Mouse (Mus musculus): ENCODE measurements around the gene Dlx2. TPM values are rescaled to one million over a fixed set of nuclear protein-coding genes. Genes with fewer than 3 reads are reported as not detected.

Gene Dlx2
- total and polyA plus RNA-seq, 2 experiments: not detected

- peaks cover 38% of the 10 kb centered on the region for H3K27me3 ChIP-seq (ENCODE audit: control insufficient read depth, insufficient read depth, low read length)
- H3K9ac ChIP-seq (ENCODE audit: low read depth, low read length): no peak overlapping the region
Measured at GRCm38 (mm10) chr2:71547829-71548228, 1.3 kb upstream of the Dlx2 start.

GRCm38 (mm10) chr2:71545882-71546639 lies 493 bp downstream of the Dlx2 start:
- TF ChIP-seq CTCF (IDR thresholded peaks at IDR 0.05; ENCODE audit: low read depth, low read length): no peak
- TF ChIP-seq POLR2A (IDR thresholded peaks at IDR 0.05; ENCODE audit: extremely low read depth, insufficient read depth, low read length): no peak
- H3K27me3 ChIP-seq (ENCODE audit: control insufficient read depth, insufficient read depth, low read length): peaks cover 45% of the 10 kb centered on the region
- no peak overlapping the region for H3K9ac ChIP-seq (ENCODE audit: low read depth, low read length)
- H3K79me2 ChIP-seq (ENCODE audit: control insufficient read depth, insufficient read depth, low read length): no peaks in the 10 kb centered on the region
- H3K4me1 ChIP-seq (ENCODE audit: control insufficient read depth, insufficient read depth, low read length): no peaks in the 10 kb centered on the region; the same call in 1 of the 2 replicates
- no peak overlapping the region for H3K27ac ChIP-seq (replicated peaks; ENCODE audit: insufficient read depth, low read depth, low read length)
- no peaks in the 10 kb centered on the region for H3K36me3 ChIP-seq (ENCODE audit: control insufficient read depth, insufficient read depth, low read length)
- no peak for DNase-seq (ENCODE audit: extremely low read depth, low read depth, low spot score)
- 4% methylated on average over 59 of the region's 59 CpGs for WGBS
- H3K4me3 ChIP-seq (ENCODE audit: insufficient read depth, low read depth, low read length): peak overlapping the region; percentile 9; the same call in 1 of the 2 replicates

More at GRCm38 (mm10) chr2:71547829-71548228, 1.3 kb upstream of the Dlx2 start:
- H3K27ac ChIP-seq (replicated peaks; ENCODE audit: insufficient read depth, low read depth, low read length): no peak overlapping the region
- TF ChIP-seq CTCF (IDR thresholded peaks at IDR 0.05; ENCODE audit: low read depth, low read length) (peak; percentile 91), POLR2A (IDR thresholded peaks at IDR 0.05; ENCODE audit: extremely low read depth, insufficient read depth, low read length) (no peak)
- no peaks in the 10 kb centered on the region for H3K36me3 ChIP-seq (ENCODE audit: control insufficient read depth, insufficient read depth, low read length)
- H3K79me2 ChIP-seq (ENCODE audit: control insufficient read depth, insufficient read depth, low read length): no peaks in the 10 kb centered on the region
- DNase-seq (ENCODE audit: extremely low read depth, low read depth, low spot score): peak; percentile 34
- no peak overlapping the region for H3K4me3 ChIP-seq (ENCODE audit: insufficient read depth, low read depth, low read length)
- H3K4me1 ChIP-seq (ENCODE audit: control insufficient read depth, insufficient read depth, low read length): no peaks in the 10 kb centered on the region; the same call in 1 of the 2 replicates
- WGBS: 9% methylated on average over 8 of the region's 8 CpGs

GRCm38 (mm10) chr2:71545401-71545881 lies 1.1 kb downstream of the Dlx2 start:
- 6% methylated on average over 32 of the region's 32 CpGs for WGBS

GRCm38 (mm10) chr2:71544391-71545285 lies 1.9 kb downstream of the Dlx2 start:
- no peak overlapping the region for H3K9ac ChIP-seq (ENCODE audit: low read depth, low read length)
- WGBS: 5% methylated on average over 61 of the region's 61 CpGs
- DNase-seq (ENCODE audit: extremely low read depth, low read depth, low spot score): no peak

More at GRCm38 (mm10) chr2:71545401-71545881, 1.1 kb downstream of the Dlx2 start:
- DNase-seq (ENCODE audit: extremely low read depth, low read depth, low spot score): no peak
- H3K4me1 ChIP-seq (ENCODE audit: control insufficient read depth, insufficient read depth, low read length): no peaks in the 10 kb centered on the region; the same call in 1 of the 2 replicates
- H3K79me2 ChIP-seq (ENCODE audit: control insufficient read depth, insufficient read depth, low read length): no peaks in the 10 kb centered on the region
- no peaks in the 10 kb centered on the region for H3K36me3 ChIP-seq (ENCODE audit: control insufficient read depth, insufficient read depth, low read length)
- H3K9ac ChIP-seq (ENCODE audit: low read depth, low read length): no peak overlapping the region
- peaks cover 47% of the 10 kb centered on the region for H3K27me3 ChIP-seq (ENCODE audit: control insufficient read depth, insufficient read depth, low read length)
- TF ChIP-seq CTCF (IDR thresholded peaks at IDR 0.05; ENCODE audit: low read depth, low read length) (no peak), POLR2A (IDR thresholded peaks at IDR 0.05; ENCODE audit: extremely low read depth, insufficient read depth, low read length) (no peak)
- no peak overlapping the region for H3K27ac ChIP-seq (replicated peaks; ENCODE audit: insufficient read depth, low read depth, low read length)
- H3K4me3 ChIP-seq (ENCODE audit: insufficient read depth, low read depth, low read length): no peak overlapping the region

GRCm38 (mm10) chr2:71543948-71544347 lies 2.6 kb downstream of the Dlx2 start:
- DNase-seq (ENCODE audit: extremely low read depth, low read depth, low spot score): no peak
- Histone ChIP-seq H3K27me3 (ENCODE audit: control insufficient read depth, insufficient read depth, low read length) (peaks cover 54% of the 10 kb centered on the region), H3K4me1 (ENCODE audit: control insufficient read depth, insufficient read depth, low read length) (no peaks in the 10 kb centered on the region; the same call in 1 of the 2 replicates), H3K79me2 (ENCODE audit: control insufficient read depth, insufficient read depth, low read length) (no peaks in the 10 kb centered on the region), H3K9ac (ENCODE audit: low read depth, low read length) (no peak overlapping the region), H3K36me3 (ENCODE audit: control insufficient read depth, insufficient read depth, low read length) (no peaks in the 10 kb centered on the region), H3K4me3 (ENCODE audit: insufficient read depth, low read depth, low read length) (no peak overlapping the region), H3K27ac (replicated peaks; ENCODE audit: insufficient read depth, low read depth, low read length) (no peak overlapping the region)
- 9% methylated on average over 20 of the region's 20 CpGs for WGBS
- TF ChIP-seq CTCF (IDR thresholded peaks at IDR 0.05; ENCODE audit: low read depth, low read length) (no peak), POLR2A (IDR thresholded peaks at IDR 0.05; ENCODE audit: extremely low read depth, insufficient read depth, low read length) (no peak)

More at GRCm38 (mm10) chr2:71544391-71545285, 1.9 kb downstream of the Dlx2 start:
- no peak for TF ChIP-seq POLR2A (IDR thresholded peaks at IDR 0.05; ENCODE audit: extremely low read depth, insufficient read depth, low read length)
- TF ChIP-seq CTCF (IDR thresholded peaks at IDR 0.05; ENCODE audit: low read depth, low read length): no peak
- no peak overlapping the region for H3K4me3 ChIP-seq (ENCODE audit: insufficient read depth, low read depth, low read length)
- no peak overlapping the region for H3K27ac ChIP-seq (replicated peaks; ENCODE audit: insufficient read depth, low read depth, low read length)
- H3K79me2 ChIP-seq (ENCODE audit: control insufficient read depth, insufficient read depth, low read length): no peaks in the 10 kb centered on the region
- peaks cover 50% of the 10 kb centered on the region for H3K27me3 ChIP-seq (ENCODE audit: control insufficient read depth, insufficient read depth, low read length)
- H3K36me3 ChIP-seq (ENCODE audit: control insufficient read depth, insufficient read depth, low read length): no peaks in the 10 kb centered on the region
- no peaks in the 10 kb centered on the region; the same call in 1 of the 2 replicates for H3K4me1 ChIP-seq (ENCODE audit: control insufficient read depth, insufficient read depth, low read length)

Data from liver, adult 2 months (tissue).